Mouse (Mus musculus): ENCODE measurements around the gene Hadhb. TPM values are rescaled to one million over a fixed set of nuclear protein-coding genes. Genes with fewer than 3 reads are reported as not detected.

Hadhb gene
- polyA plus RNA-seq, 1 experiment from 2014 or later, result 273 TPM

GRCm38 (mm10) chr5:30172115-30172514, 17.1 kb downstream of the Hadhb start:
- CTCF ChIA-PET, result no interaction called here
- ATAC-seq (no peak), DNase-seq (ENCODE audit: low read depth, low spot score) (no peak)
- TF ChIP-seq CTCF (IDR thresholded peaks at IDR 0.05), result no peak
- in situ Hi-C loops (cut with MboI; ENCODE audit: low pct_unique_long_range_greater_than_20kb), result no loop called here
- H3K27me3 ChIP-seq, result no peaks in the 10 kb centered on the region
- POLR2A ChIA-PET, result no interaction called here

GRCm38 (mm10) chr5:30172931-30173692, 18.1 kb downstream of the Hadhb start:
- H3K27me3 ChIP-seq, result no peaks in the 10 kb centered on the region
- DNase-seq (ENCODE audit: low read depth, low spot score) (no peak), ATAC-seq (no peak)
- ChIA-PET CTCF (interaction anchor here (1.6 kb wide), 1 partner anchor 13 kb away, joined by 3 read pairs; no protein-coding TSS in a partner anchor), POLR2A (interaction anchor here (1.5 kb wide), 1 partner anchor 18 kb away, joined by 3 read pairs; no protein-coding TSS in a partner anchor)
- no peak for TF ChIP-seq CTCF (IDR thresholded peaks at IDR 0.05)
- in situ Hi-C loops (cut with MboI; ENCODE audit: low pct_unique_long_range_greater_than_20kb), result no loop called here

GRCm38 (mm10) chr5:30175811-30176210, 20.8 kb downstream of the Hadhb start:
- ChIA-PET POLR2A (no interaction called here), CTCF (interaction anchor here (0.7 to 2.2 kb wide), 3 partner anchors 11 to 14 kb away, joined by 3 to 5 read pairs (median 3); no protein-coding TSS in a partner anchor)
- H3K27me3 ChIP-seq, result no peaks in the 10 kb centered on the region
- ATAC-seq (no peak), DNase-seq (ENCODE audit: low read depth, low spot score) (no peak)
- in situ Hi-C loops (cut with MboI; ENCODE audit: low pct_unique_long_range_greater_than_20kb), result no loop called here
- TF ChIP-seq CTCF (IDR thresholded peaks at IDR 0.05), result no peak

- POLR2A ChIA-PET, result no interaction called here
- CTCF ChIA-PET, result no interaction called here
Observed at GRCm38 (mm10) chr5:30187687-30188485, 32.8 kb downstream of the Hadhb start.

GRCm38 (mm10) chr5:30192452-30192851, 37.4 kb downstream of the Hadhb start:
- in situ Hi-C loops (cut with MboI; ENCODE audit: low pct_unique_long_range_greater_than_20kb), result no loop called here
- H3K27me3 ChIP-seq, result no peaks in the 10 kb centered on the region
- CTCF ChIA-PET, result no interaction called here
- ATAC-seq, result no peak
- no peak for TF ChIP-seq CTCF (IDR thresholded peaks at IDR 0.05)
- POLR2A ChIA-PET, result no interaction called here
- no peak for DNase-seq (ENCODE audit: low read depth, low spot score)

More at GRCm38 (mm10) chr5:30187687-30188485, 32.8 kb downstream of the Hadhb start:
- TF ChIP-seq CTCF (IDR thresholded peaks at IDR 0.05), result no peak
- H3K27me3 ChIP-seq, result no peaks in the 10 kb centered on the region
- DNase-seq (ENCODE audit: low read depth, low spot score) (no peak), ATAC-seq (no peak)
- in situ Hi-C loops (cut with MboI; ENCODE audit: low pct_unique_long_range_greater_than_20kb), result no loop called here

- ChIA-PET POLR2A (interaction anchor here (0.5 kb wide), 1 partner anchor 15 kb away, joined by 3 read pairs; no protein-coding TSS in a partner anchor), CTCF (no interaction called here)
- H3K27me3 ChIP-seq, result no peaks in the 10 kb centered on the region
- no peak for DNase-seq (ENCODE audit: low read depth, low spot score)
- in situ Hi-C loops (cut with MboI; ENCODE audit: low pct_unique_long_range_greater_than_20kb), result no loop called here
- ATAC-seq, result no peak
- no peak for TF ChIP-seq CTCF (IDR thresholded peaks at IDR 0.05)
Observed at GRCm38 (mm10) chr5:30195340-30195739, 40.3 kb downstream of the Hadhb start.

- ATAC-seq (no peak), DNase-seq (ENCODE audit: low read depth, low spot score) (no peak)
- in situ Hi-C loops (cut with MboI; ENCODE audit: low pct_unique_long_range_greater_than_20kb), result no loop called here
- no peak for TF ChIP-seq CTCF (IDR thresholded peaks at IDR 0.05)
- CTCF ChIA-PET, result interaction anchor here (2.2 kb wide), 1 partner anchor 17 kb away, joined by 6 read pairs; no protein-coding TSS in a partner anchor
- no peaks in the 10 kb centered on the region for H3K27me3 ChIP-seq
- POLR2A ChIA-PET, result no interaction called here
Observed at GRCm38 (mm10) chr5:30198257-30198656, 43.2 kb downstream of the Hadhb start.

- DNase-seq (ENCODE audit: low read depth, low spot score) (no peak), ATAC-seq (peak; percentile 28)
- TF ChIP-seq CTCF (IDR thresholded peaks at IDR 0.05), result peak; percentile 81
Observed at GRCm38 (mm10) chr5:30201521-30201920, 46.5 kb downstream of the Hadhb start.

GRCm38 (mm10) chr5:30202221-30202620, 47.2 kb downstream of the Hadhb start:
- H3K27me3 ChIP-seq, result no peaks in the 10 kb centered on the region
- in situ Hi-C loops (cut with MboI; ENCODE audit: low pct_unique_long_range_greater_than_20kb), result no loop called here
- DNase-seq (ENCODE audit: low read depth, low spot score) (no peak), ATAC-seq (no peak)
- ChIA-PET CTCF (interaction anchor here (1.4 to 3.0 kb wide), 2 partner anchors 9 to 143 kb away, joined by 3 to 17 read pairs; no protein-coding TSS in a partner anchor), POLR2A (interaction anchor here (1.3 to 1.4 kb wide), 2 partner anchors 32 to 143 kb away, joined by 3 to 4 read pairs; no protein-coding TSS in a partner anchor)
- TF ChIP-seq CTCF (IDR thresholded peaks at IDR 0.05), result no peak

More at GRCm38 (mm10) chr5:30201521-30201920, 46.5 kb downstream of the Hadhb start:
- in situ Hi-C loops (cut with MboI; ENCODE audit: low pct_unique_long_range_greater_than_20kb), result no loop called here
- ChIA-PET POLR2A (no interaction called here), CTCF (interaction anchor here (0.6 to 3.0 kb wide), 3 partner anchors 10 to 15 kb away, joined by 3 to 17 read pairs (median 3); no protein-coding TSS in a partner anchor)
- H3K27me3 ChIP-seq, result no peaks in the 10 kb centered on the region

- ChIA-PET POLR2A (interaction anchor here (1.3 to 1.9 kb wide), 3 partner anchors 17 to 142 kb away, joined by 3 to 8 read pairs (median 4); no protein-coding TSS in a partner anchor), CTCF (interaction anchor here (1.2 to 3.0 kb wide), 3 partner anchors 8 to 142 kb away, joined by 3 to 17 read pairs (median 5); no protein-coding TSS in a partner anchor)
- DNase-seq (ENCODE audit: low read depth, low spot score), result no peak
- no peak for TF ChIP-seq CTCF (IDR thresholded peaks at IDR 0.05)
- no peaks in the 10 kb centered on the region for H3K27me3 ChIP-seq
- ATAC-seq, result peak; percentile 7
- in situ Hi-C loops (cut with MboI; ENCODE audit: low pct_unique_long_range_greater_than_20kb), result no loop called here
Observed at GRCm38 (mm10) chr5:30203216-30203885, 48.3 kb downstream of the Hadhb start.

Measured in Patski (cell line).